Mouse (Mus musculus) G1E (cell line): ENCODE data around the gene Aipl1. TPM values are rescaled to one million over a fixed set of nuclear protein-coding genes. Genes with fewer than 3 reads are reported as not detected.

Experiments
- ATAC-seq: 2 replicates; pipeline ENCODE4 v1.8.0; 2016; ENCODE audit warnings: mild to moderate bottlenecking; ENCODE audit not compliant: insufficient number of reproducible peaks, poor library complexity, low FRiP score, severe bottlenecking; ENCODE audit errors: extremely low read depth
- DNase-seq: peaks from one replicate; pipeline ENCODE4 v3.0.0; 2012; ENCODE audit warnings: low spot score
- H3K27me3 ChIP-seq: 2 replicates; pipeline ENCODE4 v1.6.1; 2012; ENCODE audit warnings: mild to moderate bottlenecking, low read length, inconsistent platforms; ENCODE audit not compliant: insufficient read depth
- H3K36me3 ChIP-seq: replicated peaks from 2 replicates; pipeline ENCODE3; 2012; ENCODE audit warnings: mild to moderate bottlenecking, inconsistent platforms
- H3K4me1 ChIP-seq: 2 replicates; pipeline ENCODE4 v1.6.1; 2012; ENCODE audit warnings: low read depth, low read length, inconsistent platforms, mixed read lengths; ENCODE audit not compliant: insufficient read depth
- H3K4me3 ChIP-seq: 2 replicates; pipeline ENCODE4 v1.5.1; 2012; ENCODE audit warnings: low read depth, mild to moderate bottlenecking, inconsistent platforms, low read length, moderate library complexity, mixed read lengths
- H3K9me3 ChIP-seq: replicated peaks from 2 replicates; pipeline ENCODE4 v1.6.1; 2012; ENCODE audit warnings: inconsistent platforms
- CTCF ChIP-seq: IDR thresholded peaks from 2 replicates; pipeline ENCODE4 v1.5.1; 2012; ENCODE audit warnings: low read depth, low read length, inconsistent platforms, mixed read lengths
- GATA1 ChIP-seq: IDR thresholded peaks from 2 replicates; pipeline ENCODE4 v1.6.1; 2012; ENCODE audit warnings: borderline replicate concordance, low read length, inconsistent platforms, mixed read lengths
- GATA2 ChIP-seq: IDR thresholded peaks from 2 replicates; pipeline ENCODE4 v1.6.1; 2012; ENCODE audit warnings: low read depth, low read length, inconsistent platforms, borderline replicate concordance
- POLR2AphosphoS5 ChIP-seq: IDR thresholded peaks from 2 replicates; pipeline ENCODE4 v1.6.1; 2012; ENCODE audit warnings: low read depth, low read length, inconsistent platforms; ENCODE audit not compliant: insufficient replicate concordance
- TAL1 ChIP-seq: conservative IDR thresholded peaks from 2 replicates; pipeline ENCODE4 v1.6.1; 2012; ENCODE audit warnings: low read depth, low read length, inconsistent platforms, mixed read lengths
- polyA plus RNA-seq: library from polyadenylated mRNA; stranded (reverse); fragments of >175 nt; gene quantifications from 2 replicates; pipeline ENCODE4 v1.2.3, GENCODE M21; 2012
- total RNA-seq, 2 experiments: library from RNA; stranded (forward) in 1 of 2; stranded (reverse) in 1 of 2; fragments of 200-1000 nt in 1 of 2; fragments of >200 nt in 1 of 2; fragmentation: Nextera tagmentation in 1 of 2; gene quantifications; 2 replicates each; pipeline ENCODE4 v1.2.3; 2014 to 2017

Gene Aipl1
- total and polyA plus RNA-seq, 3 experiments, result 0.05 TPM; not detected in 2

DNA sequence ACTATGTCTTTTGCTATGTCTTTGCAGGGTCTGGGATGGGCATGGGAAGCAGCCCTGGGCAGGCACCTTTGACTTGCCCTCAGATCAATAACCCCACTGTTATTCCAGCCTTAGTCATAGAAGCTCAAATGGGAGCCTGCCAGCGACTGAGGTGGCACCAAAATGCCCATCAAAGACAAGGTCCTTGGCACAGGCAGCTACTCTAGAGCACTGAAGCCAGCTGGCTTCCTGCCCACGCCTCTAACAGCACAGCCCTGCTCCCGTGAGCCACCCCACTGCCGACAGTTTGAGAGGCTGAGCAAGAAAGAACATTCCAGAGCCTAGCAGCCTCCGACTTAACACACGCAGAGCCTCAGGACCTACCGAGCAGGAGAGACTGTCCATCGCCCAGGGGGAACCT, 27.8 kb upstream of the Aipl1 start:
- Histone ChIP-seq H3K36me3 (no peaks in the 10 kb centered on the region), H3K4me1 (no peaks in the 10 kb centered on the region), H3K27me3 (no peaks in the 10 kb centered on the region; the same call in 1 of the 2 replicates), H3K4me3 (no peak overlapping the region; the same call in 1 of the 2 replicates), H3K9me3 (peaks cover 55% of the 10 kb centered on the region)
- ATAC-seq, result no peak
- TF ChIP-seq TAL1 (no peak), GATA2 (no peak), CTCF (no peak), GATA1 (no peak), POLR2AphosphoS5 (no peak)
- DNase-seq, result no peak

DNA sequence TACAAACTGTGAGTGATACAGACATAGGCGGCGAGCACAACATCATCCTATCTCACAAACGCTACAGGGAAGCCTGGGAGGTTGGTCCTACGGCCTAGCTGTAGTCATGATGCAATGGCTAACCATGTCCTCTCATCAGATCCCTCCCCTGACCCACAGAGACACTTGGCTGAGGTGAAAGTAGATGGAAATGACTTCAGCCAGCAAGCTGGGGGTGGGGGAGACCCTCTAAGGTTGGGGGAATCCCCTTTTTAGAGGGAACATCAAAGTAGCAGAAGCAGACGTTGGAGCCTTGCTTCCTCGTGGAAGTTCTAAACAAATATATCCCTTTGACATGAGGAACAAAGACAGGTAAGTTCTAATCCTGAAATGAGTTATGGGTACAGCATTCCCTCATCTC, 27.1 kb upstream of the Aipl1 start:
- Histone ChIP-seq H3K36me3 (no peaks in the 10 kb centered on the region), H3K9me3 (peaks cover 56% of the 10 kb centered on the region), H3K4me3 (no peak overlapping the region), H3K27me3 (no peaks in the 10 kb centered on the region; the same call in 1 of the 2 replicates), H3K4me1 (no peaks in the 10 kb centered on the region)
- no peak for DNase-seq
- no peak for ATAC-seq
- TF ChIP-seq TAL1, result no peak

DNA sequence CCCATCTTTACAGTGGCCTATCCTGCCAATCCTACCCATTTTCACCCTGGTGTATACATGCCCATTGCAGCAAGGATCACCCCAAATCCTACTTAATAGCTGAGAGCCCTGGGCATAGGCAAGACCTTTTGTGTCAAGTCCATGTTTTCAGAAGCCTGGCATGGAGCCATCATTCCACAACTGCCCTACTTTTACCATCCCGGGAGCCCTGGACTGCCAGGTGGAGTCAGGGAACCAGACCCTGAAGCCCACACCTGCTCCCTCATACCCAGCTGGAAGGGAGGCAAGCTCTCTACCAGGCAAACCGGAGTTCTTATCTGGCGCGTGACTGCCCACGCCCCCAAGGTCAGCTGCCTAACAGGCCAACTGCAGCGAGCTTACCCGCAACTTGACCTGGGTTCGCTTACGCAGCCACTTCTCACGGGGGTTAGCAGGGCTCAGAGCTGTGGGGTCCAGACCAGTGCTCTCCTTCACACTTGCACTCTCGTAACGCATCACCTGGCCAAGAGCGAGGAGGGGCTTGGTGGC, 23.8 kb upstream of the Aipl1 start:
- no peak for TF ChIP-seq TAL1
- TF ChIP-seq GATA1, result no peak
- no peak for TF ChIP-seq CTCF
- TF ChIP-seq GATA2, result no peak
- TF ChIP-seq POLR2AphosphoS5, result no peak
- Histone ChIP-seq H3K4me3 (no peak overlapping the region), H3K4me1 (no peaks in the 10 kb centered on the region), H3K9me3 (peaks cover 71% of the 10 kb centered on the region), H3K36me3 (no peaks in the 10 kb centered on the region), H3K27me3 (no peaks in the 10 kb centered on the region; the same call in 1 of the 2 replicates)
- DNase-seq (no peak), ATAC-seq (no peak)

DNA sequence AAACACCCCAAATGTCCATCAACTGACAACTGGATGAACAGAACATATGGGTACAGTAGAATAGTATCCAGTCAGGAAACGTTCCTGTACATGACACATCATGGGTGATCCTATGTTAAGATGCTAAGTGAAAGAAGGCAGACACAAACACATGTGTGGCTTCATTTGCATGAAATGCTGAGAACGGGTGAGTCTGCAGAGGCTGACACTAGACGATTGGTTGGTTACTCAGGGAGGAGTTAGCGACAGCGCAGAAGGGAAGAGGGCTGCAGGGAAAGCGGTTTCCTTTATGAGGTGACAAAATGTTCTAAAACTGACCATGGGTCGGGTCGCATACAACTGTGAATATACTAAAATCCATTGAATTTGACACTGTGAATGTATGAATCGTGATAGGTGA, 23.1 kb upstream of the Aipl1 start:
- H3K4me3 ChIP-seq, result no peak overlapping the region
- no peak for ATAC-seq
- no peak for TF ChIP-seq CTCF
- no peak for TF ChIP-seq POLR2AphosphoS5
- no peak for TF ChIP-seq GATA2
- no peak for TF ChIP-seq GATA1
- no peak for TF ChIP-seq TAL1
- H3K9me3 ChIP-seq, result peaks cover 72% of the 10 kb centered on the region
- H3K36me3 ChIP-seq, result no peaks in the 10 kb centered on the region
- no peaks in the 10 kb centered on the region for H3K4me1 ChIP-seq
- H3K27me3 ChIP-seq, result no peaks in the 10 kb centered on the region; the same call in 1 of the 2 replicates
- DNase-seq, result no peak

DNA sequence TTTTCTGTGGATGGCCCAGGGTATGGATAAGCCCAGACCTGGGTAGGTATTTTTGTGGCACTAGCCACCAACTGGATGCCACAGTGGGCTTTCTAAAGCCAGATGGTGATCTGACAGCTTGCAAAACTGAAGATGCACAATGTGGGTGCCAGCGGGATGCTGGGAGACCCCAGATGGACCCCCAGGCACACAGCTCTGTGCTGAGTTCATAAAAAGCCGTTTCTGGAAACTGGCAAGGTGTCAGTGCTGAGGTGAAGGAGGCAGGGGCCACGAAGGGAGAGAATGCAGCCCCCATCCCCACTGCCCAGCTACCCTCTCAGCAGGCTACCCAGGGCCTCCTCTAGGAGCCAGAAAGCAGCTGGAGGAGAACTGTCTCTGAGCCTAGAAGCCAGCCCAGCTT, 19.9 kb upstream of the Aipl1 start:
- Histone ChIP-seq H3K9me3 (peaks cover 58% of the 10 kb centered on the region), H3K27me3 (no peaks in the 10 kb centered on the region; the same call in 1 of the 2 replicates), H3K4me3 (no peak overlapping the region), H3K4me1 (no peaks in the 10 kb centered on the region), H3K36me3 (no peaks in the 10 kb centered on the region)
- TF ChIP-seq GATA1, result no peak
- TF ChIP-seq CTCF, result no peak
- TF ChIP-seq POLR2AphosphoS5, result no peak
- no peak for TF ChIP-seq GATA2
- no peak for TF ChIP-seq TAL1
- ATAC-seq (no peak), DNase-seq (no peak)

DNA sequence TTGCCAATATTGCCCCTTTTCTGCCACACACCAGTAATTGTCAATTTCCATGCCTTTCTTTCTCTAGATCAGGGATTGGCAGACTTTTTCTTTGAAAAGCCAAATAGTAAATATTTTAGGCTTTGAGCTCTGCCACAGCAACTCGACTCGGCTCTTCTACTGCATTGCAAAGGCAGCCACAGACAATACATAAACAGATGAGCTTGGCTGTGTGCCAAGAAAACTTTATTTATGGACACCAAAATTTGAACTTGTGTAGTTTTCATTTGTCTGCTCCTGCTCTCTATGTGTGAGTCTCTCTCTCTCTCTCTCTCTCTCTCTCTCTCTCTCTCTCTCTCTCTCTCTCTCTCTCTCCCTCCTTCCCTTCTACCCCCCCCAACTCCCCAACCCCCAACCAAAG, 17.9 kb upstream of the Aipl1 start:
- H3K4me3 ChIP-seq, result no peak overlapping the region
- TF ChIP-seq CTCF, result no peak
- no peak for TF ChIP-seq POLR2AphosphoS5
- ATAC-seq (no peak), DNase-seq (no peak)
- H3K9me3 ChIP-seq, result peaks cover 69% of the 10 kb centered on the region
- no peaks in the 10 kb centered on the region for H3K36me3 ChIP-seq
- no peaks in the 10 kb centered on the region for H3K4me1 ChIP-seq
- no peaks in the 10 kb centered on the region for H3K27me3 ChIP-seq

DNA sequence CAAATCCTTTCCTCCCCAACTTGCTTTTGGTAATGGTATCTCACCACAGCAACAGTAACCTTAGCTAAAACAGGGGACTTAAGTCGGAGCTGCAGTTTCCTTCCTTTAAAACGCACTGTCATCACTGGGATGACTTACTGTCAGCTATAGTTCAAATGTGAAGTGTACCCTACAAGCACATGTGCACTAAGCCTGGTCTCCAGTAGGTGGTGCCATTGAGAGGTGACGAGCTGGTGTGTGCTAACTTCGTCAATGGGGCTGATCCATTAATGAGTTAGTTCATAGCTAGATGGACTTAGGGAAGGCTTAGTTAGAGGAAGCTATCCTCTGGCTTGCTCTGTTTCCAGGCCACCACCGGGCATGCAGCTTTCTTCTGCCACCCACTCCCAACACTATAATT, 15.3 kb upstream of the Aipl1 start:
- no peak for DNase-seq
- TF ChIP-seq GATA2 (no peak), POLR2AphosphoS5 (no peak)

More for the DNA sequence above, 15.3 kb upstream of the Aipl1 start:
- H3K4me1 ChIP-seq, result no peaks in the 10 kb centered on the region
- H3K36me3 ChIP-seq, result no peaks in the 10 kb centered on the region
- H3K4me3 ChIP-seq, result no peak overlapping the region
- ATAC-seq, result no peak
- H3K27me3 ChIP-seq, result no peaks in the 10 kb centered on the region
- peaks cover 74% of the 10 kb centered on the region for H3K9me3 ChIP-seq
